Mouse (Mus musculus): ENCODE measurements around the gene Gm49383. TPM values are rescaled to one million over a fixed set of nuclear protein-coding genes. Genes with fewer than 3 reads are reported as not detected.

Gm49383 gene
- 6.2 and 7.2 TPM in 2 replicates for total RNA-seq (2021)
- long read RNA-seq, experiment 1, partial matches to known transcripts, result 0 of 1 reads
- long read RNA-seq, experiment 1, other reads (novel, unspliced or antisense), result 1 of 1 reads
- long read RNA-seq, experiment 2, result 0 reads

DNA sequence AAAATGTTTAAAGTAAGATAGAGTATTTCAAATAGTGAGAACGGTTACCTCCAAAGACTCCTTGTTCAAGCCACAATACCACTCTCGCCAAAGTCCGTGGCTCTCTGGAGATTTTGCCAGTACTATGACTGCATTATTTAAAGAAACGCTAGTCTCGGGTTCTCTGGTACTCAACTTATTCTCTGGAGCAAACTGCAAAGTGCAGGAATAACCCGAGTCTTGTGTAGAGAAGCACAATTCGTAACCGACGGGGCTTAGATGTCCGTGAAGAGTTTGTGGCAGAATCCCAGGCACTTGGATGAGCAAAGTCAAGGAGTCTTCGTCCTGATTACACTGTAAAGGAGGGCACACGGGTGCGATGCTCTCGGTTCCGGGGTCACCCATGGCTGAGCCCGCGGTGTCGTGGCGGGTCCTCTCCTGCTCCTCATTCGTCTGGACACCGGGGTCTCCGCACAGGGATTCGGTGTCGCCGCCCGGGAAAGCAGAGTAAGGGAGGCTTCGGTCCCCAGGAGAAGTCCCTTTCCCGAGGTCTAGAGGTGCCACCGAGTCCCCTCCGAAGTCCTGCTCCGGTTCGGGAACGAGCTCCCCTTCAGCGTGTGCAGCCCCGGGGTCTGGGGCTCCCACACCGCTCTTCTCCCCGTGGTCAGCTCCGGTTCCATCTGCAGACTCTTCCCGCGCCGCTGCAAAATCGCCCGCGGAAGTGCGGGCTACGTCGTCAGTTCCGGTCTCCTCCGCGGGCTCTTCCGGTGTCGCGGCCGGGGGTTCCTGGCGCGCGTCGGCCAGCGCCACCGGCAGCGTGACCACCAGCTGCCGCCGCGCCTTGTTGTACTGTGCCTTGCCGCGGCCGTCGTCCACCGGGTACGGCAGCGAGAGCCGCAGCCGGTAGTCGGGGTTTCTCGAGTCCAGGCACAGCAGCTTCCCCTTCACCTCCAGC lies at the start of gene Gm49383:
Gene Gm49383 (minus strand): TSS at position 661 of the 934 bp plus-strand sequence.
- peak; percentile 86 for DNase-seq

DNA sequence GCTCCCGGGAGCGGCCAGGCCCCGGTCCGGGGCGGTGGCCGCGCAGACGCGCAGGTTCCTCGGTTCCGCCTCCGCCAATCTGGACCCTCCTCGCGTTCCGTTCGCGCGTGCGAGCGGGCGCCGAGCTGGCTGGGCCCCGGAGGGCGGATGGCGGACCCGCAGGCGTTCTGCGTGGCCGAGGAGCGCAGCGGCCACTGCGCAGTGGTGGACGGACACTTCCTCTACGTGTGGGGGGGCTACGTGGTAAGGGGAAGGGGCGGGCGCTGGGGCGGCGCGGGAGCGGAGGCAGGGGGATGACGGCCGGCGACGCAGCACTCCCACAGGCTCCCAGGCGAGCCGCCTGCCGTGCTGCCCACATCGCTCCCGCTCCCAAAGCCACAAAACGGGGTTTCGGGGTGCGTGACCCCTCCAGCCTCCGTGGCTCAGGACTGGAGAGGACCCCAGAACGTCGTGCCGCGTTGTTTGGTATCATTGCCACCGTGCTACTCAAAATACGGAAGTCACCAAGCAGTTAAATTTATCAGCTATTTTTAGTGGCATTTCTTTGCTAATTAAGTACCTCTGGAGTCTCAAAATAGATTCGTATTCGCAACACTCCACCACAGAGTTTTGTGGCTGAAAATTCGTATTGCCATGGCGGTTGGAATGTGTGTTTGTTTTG lies 45.0 kb upstream of the Gm49383 start:
- peak; percentile 88 for DNase-seq

DNA sequence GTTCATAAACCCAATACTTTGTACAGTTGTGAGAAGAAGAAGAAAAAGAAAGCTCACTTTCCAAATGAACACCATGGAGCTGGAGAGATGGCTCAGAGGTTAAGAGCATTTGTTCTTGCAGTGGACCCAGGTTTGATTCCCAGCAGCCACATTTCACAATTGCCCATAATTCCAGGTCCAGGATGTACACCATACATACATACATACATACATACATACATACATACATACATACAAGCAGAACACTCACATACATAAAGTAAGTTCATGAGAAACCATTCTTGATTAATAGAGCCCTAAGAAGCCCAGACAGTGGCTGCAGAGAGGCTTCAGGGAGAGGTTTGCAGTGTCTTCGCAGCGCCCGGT lies 44.5 kb upstream of the Gm49383 start:
- DNase-seq, result no peak

DNA sequence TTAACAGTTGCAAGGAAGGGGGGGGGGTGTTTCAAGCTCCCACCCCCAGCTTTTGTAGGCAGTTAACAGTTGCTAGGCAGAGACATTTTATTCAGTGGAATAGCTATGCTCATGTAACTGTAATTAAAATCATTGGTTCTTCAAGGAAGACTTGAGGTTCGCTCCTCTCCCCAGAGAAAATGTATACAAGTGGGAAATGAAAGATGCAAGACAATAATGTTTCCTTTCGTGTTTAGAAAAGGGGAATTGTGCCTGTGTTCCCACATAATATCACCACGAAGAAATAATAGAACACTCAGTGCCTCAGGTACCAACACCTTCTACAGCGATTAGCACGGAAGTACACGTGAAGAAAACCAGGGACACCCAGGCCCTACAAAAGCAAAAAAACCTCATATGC lies 44.0 kb upstream of the Gm49383 start, which contains the start of gene Klhdc1:
Gene Klhdc1 (plus strand): TSS at position 301 of the 400 bp plus-strand sequence.
- no peak for DNase-seq

DNA sequence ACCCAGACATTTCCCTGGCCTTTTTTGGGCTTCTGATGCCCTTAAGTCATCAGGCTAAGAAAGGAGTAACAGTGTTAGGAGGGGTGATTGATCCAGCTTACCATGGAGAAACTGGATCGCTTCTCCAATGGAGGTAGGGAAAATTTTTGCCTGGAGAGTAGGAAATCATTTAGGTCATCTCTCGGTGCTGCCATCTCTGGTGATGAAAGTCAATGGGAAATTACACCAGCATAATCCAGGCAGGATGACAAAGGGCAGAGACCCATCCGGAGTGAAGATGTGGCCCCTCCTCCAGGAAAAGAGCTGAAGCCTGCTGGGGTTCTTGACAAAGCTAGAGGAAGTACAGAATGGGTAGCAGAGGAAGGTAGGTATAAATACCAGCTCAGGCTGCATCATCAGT lies 41.4 kb upstream of the Gm49383 start:
- DNase-seq, result no peak

DNA sequence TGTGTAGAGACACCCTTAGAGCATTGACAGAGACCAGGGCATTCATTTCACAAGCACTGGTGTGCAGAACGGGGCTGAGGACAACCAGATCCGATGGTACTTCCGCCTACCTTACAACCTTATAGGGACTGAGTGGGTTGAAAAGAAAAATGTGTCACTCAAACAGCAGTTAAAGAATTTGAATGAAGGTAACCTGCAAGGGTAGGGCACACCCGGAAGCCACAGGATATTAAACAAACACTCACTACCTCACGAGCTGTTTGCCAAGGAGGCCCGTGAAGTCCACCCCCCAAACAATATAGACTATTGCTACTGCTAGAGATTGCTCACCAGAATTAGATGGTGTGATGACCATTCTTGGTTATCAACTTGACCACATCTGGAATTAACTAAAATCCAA lies 38.9 kb upstream of the Gm49383 start:
- DNase-seq, result no peak

DNA sequence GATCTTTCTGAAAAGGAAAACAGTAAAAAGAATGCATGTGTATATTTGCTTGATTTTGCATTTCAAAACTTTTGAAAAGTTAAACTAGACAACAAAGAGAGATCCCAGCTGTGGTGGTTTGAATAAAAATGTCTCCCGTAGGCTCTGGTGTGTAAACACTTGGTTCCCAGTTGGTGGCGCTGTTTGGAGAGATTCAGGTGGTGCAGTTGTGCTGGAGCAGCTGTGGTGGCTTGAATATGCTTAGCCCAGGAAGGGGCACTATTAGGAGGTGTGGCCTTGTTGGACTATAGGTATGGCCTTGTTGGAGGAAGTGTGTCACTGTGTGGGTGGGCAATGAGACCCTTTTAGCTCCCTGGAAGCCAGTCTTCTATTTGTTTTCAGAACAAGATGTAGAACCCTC lies 32.3 kb upstream of the Gm49383 start:
- DNase-seq, result peak; percentile 65

DNA sequence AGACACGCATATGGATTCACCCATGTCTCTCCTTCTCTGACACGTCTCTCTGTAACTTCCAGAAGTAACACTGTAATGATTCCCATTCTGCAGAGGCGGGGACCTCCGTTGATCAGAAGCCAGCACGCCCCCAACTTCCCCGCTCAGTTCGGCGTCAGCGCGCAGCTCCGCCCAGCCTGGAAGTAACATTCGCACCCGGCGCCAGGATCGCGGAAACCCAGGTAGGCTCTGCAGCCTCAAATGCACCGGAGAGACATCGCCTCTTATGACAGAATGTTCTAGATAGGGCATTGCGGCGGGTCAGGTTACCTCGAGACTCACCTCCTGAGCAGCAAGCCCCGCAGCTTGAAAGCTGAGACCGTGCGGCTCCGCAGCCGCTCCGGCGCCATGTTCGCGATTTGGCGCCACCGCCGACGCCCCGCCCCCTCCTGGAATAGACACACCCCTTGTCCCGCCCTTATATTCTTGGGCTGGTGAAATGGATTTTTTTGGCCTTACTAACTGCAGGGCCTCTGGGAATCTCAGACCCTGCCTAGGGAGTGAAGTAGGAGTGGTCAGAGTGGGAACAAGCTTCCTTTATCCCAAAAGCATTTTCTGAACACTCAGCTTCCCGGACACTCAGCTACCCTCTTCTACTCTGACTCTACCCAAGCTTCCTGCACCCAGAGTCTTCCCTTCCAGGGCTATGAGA lies 31.0 kb upstream of the Gm49383 start, which contains the start of gene Pole2:
Gene Pole2 (minus strand): TSS at position 420 of the 691 bp plus-strand sequence.
- peak; percentile 94 for DNase-seq

DNA sequence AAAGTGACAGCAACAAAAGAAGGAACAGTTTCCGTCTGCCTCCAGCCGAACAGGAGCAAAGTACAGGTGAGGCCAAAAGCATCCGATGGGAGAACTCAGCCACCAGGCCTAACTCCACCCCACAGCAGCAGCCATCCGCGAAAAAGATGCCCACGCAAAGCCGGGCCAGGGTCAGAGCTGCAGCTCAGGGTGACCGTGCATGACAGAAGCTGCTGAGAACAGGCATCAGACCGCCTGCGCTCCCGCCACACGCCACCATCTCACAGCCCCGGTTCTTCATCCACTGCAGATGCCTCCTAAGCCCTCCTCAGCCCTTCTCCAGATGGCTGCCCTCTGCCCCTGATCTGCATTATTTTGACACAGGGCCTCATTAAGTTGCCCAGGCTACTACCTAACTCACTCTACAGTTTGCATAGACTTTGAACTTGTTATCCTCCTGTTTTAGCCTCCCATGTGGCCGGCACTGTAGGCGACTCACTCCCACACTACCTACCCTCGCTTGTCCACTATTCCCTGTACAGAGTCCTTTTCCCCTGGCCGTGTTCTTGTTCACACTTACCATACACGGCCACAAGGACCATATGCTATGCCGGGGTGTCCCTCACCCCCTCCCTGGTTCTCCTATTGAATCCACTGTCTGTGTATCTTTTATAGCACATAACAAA lies 23.8 kb upstream of the Gm49383 start:
- DNase-seq, result no peak

DNA sequence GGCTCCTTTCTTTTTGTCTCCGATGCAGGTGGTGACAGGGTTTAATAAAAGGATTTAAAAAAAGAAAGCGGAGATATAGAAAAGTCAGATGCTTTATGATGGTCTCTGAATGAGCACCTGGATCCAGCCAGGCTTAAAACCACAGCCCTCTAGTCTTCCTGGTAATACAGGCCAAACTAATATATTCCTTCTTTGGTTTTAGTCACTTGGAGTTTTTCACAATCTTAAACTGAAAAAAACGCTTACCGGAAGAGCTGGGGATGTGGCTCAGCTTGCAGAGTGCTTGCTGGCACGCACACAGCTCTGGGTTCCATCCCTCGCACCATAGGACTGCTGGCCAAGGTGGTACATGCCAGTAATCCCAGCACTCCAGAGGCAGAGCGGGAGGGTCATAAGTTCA lies 19.7 kb upstream of the Gm49383 start:
- DNase-seq, result no peak

DNA sequence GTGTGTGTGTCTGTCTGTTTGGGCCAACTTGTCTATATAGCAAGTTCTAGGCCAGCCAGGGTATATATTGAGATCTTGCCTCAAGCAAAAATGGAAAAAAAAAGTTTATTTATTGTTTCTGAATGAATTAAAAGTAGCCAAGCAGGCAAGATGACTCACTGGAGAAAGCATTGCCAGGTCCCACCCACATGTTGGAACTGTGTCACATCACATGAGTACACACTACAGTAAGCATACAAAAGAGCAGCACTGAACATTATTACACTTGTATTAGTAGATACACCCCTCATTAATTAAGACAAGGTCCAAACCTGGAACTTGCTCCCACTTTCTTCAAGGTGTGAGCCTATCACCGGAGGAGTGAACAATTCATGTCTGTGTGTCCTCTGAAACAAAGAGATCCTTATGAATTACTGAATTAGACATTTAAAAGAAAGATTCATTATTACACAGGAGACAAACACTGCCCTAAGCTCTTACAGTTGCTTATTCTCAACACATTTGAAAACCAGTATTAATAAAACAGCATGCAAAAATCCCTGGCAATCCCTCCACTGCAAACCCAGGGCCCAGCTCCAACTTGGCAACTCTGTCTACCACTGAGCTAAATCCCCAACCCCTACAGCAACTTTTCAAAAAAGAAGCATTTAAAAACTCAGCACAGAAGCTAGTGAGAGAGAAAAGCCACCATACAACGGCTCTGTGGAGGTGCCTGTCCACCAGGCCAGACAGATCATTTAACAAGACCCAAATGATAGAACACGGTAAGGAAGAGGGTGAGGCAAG lies 18.3 kb upstream of the Gm49383 start:
- peak; percentile 73 for DNase-seq

DNA sequence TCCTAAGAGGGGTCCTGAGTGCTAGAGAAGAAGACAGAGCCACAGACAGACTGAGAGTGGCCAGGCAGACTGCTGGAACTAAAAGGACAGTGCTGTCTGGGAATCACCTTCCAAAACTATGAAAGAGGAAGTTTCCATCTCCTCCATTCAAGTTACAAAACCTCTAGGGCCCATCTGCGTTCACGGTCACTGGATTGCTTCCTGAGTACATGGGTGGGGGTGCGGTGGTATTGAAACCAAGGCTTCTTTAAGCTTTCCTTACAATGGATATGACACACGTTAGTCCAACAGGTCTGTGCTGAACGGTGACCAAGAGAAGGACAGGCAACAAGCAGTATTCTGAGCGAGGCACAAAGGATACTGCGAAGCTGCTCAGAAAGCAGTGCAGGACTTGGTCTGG lies 17.5 kb upstream of the Gm49383 start:
- no peak for DNase-seq

DNA sequence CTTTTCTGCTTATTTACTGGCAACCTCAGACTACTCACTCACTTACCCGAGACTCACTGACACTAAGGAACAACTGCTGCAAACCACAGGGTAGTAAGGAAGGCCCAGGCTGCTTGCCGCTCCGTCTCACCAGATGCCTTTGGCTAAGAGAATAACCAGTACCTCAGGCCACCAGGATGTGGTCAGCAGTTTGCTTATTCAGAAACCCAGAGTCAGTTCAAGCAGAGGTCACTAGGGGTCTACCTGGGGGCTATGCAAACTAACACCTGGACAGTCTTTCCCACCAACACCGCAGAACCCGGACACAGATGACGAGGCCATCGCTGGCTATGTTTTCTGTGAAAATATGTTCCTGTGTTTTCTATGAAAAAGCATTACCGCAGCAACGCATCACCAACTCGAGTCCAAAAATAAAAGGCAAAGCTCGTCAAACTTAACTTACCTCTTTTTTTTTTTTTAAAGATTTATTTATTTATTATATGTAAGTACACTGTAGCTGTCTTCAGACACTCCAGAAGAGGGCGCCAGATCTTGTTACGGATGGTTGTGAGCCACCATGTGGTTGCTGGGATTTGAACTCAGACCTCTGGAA lies 16.4 kb upstream of the Gm49383 start:
- no peak for DNase-seq

DNA sequence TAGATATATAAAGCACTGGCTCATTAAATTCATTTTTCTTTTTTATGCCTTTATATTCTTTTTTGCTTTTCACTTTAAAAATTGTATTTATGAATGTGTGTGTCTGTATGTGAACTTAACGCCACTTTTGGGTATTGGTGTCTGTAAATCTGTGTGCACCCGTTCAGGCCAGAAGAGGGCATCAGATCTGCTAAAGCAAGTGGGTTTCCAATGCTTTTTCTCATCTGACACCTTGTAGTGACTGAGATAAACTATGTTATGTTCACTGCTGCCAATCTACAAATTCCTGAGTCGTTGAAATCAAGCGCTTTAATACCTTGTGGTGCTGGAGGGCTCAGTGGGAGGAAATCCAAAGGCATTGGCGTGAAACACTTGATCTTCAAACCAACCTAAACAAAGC lies 14.2 kb upstream of the Gm49383 start:
- DNase-seq, result no peak

DNA sequence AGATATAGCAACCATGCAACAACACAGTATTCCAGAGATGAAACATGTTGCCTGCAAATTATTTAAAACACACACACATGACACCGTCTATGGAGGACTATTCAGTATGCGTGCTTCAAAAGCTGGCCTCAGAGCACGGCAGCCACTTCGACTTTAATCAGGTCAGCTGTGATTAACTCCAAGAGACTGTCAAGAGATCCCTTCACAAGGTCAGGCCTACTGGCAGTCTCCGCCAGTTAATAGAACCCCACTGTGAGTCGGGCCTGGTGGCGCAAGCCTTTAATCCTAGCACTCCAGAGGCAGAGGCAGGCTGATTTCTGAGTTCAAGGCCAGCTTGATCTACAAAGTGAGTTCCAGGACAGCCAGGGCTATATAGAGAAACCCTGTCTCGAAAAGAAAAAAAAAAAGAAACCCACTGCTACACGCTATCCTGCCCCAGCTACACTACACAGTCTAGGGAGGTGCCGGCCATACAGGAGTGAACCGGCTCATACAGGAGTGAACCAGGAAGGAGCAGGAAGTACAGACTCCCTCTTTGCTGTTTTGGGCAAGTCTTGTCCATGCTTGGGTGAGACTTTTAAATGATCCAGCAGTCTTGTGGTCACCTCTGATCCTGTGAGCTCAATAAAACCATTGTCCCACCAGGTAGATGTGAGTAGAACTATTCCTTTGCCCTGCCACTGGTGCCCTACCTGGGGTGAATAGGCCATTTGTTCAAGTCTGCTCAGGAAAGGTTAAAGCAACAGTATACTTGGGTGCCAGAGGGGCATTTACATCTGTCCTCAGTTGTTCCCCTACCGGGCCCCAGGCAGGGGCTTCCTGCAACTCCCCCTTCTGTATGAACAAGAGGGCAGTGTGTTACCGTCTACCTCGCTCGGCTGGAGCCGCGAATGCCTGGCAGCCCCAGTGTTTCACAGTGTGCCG lies 13.4 kb upstream of the Gm49383 start:
- DNase-seq, result peak; percentile 27

DNA sequence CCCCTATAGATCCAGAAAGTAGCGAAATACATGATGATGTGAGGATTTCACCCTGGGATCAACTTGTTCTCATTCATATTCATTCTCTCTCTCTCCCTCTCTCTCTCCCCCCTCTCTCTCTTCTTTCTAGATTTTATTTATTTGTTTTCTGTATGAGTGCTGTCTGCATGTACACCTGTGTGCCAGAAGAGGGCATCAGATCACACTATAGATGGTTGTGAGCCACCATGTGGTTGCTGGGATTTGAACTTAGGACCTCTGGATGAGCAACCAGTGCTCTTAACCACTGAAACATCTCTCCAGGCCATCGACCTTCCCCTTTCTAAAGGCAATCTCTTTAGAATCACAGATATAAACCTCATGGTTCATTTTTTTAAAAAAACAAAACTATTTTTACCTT lies 11.6 kb upstream of the Gm49383 start:
- no peak for DNase-seq

DNA sequence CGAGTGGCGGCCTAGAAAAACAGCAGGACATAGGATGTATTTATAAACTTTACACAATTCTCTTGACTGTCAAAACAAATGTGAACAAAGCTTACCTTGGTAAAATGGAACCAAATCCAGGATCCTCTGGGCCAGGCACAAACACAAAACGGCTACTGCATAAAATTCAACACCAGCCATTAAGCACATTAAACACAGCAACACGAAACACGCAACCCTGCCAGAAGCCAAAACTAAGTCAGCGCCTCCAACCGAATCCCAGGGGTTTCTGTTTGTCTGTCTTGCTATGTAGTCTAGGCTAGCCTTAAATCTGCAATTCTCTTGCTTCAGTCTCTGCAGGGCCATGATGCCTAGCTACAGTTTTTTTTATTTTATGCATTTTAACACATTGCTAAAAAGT lies 11.0 kb upstream of the Gm49383 start:
- no peak for DNase-seq

DNA sequence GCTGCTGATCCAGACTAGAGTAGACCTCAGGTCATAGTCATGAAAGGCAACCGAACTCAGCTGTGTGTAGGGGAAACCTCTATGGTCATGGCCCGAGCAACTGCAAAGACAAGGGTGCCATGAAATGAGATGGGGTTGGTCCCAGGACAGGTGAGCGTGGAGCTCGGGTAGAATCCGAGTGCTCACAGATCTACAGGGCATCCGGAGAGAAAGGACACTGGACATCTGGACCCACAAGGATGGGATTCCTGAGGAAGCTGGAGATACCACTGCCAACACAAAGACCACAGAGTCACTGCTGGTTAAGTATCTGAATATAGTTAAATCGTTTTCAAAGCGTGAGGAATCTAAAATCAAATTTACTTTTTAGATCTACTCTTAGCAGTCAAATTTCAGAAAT lies 10.5 kb upstream of the Gm49383 start:
- no peak for DNase-seq

DNA sequence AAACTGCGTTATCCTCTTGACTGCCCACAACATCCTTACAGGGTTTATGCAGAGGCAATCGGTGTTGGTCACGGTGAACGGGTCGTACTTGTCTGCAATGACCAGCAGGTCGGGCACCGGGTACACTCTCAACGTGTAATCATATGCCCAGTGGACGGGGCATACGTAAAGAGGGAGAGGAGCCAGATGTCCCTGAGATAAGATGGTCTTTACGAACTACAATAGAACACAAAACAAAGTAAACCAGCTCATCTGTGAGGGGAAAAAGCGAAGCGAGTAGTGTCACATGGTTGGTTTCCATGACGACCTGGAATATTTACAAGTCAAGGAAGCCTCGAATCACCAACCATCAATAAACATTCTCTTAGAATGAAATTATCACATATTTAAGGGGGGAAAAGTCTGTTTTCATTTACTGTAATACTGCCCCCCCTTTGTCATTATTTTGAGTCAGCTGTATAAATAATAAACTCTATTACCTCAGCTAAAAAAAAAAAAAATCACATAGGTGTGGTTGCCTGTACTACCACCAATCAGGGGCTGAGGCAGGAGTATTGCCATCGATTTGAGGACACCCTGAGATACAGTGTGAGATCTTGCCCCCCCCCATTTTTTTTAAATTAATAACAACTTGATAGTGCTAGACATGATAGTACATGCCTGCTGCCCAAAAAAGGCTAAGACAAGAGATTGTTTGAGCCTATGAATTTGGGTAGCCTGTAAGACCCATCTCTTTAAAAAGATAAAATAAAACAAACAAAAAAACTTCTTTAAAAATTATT lies 7.3 kb upstream of the Gm49383 start, which contains the start of gene Gm49384:
Gene Gm49384 (minus strand): TSS at position 216 of the 782 bp plus-strand sequence.
- no peak for DNase-seq

All from adrenal gland, postnatal 14 days (tissue).